Mouse (Mus musculus) C2C12 (cell line): Measurements from ENCODE around the gene Wdr73.

Experiments
- CTCF ChIP-seq: IDR thresholded peaks from one replicate; pipeline ENCODE4 v1.5.1; 2011; ENCODE audit not compliant: control insufficient read depth, insufficient read depth, insufficient read length
- MYOD1 ChIP-seq: IDR thresholded peaks from one replicate; pipeline ENCODE4 v1.6.1; 2011; ENCODE audit warnings: low read depth; ENCODE audit not compliant: control insufficient read depth, insufficient read length

DNA sequence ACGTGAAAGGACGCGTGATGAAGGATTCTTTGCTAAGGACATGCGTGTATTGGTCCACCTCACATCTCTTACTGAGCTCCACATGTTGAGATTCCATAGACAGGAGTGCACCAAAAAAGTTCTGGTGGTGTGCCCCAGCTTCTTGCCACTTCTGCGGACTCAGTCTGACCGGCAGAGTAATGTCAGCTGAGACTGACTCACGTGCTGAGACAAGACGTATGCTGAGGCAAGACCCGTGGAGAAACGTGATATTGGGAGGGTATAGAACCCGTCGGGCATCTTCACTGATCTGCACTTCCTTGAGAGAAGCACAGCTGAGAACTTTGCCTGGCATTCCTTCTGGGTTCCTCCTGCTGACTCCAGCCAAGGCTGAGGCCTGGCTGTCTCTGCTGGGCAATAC is 56.4 kb downstream of the Wdr73 start:
- TF ChIP-seq CTCF (no peak), MYOD1 (no peak)
